Mouse (Mus musculus): ENCODE measurements around the gene Trpm7. TPM values are rescaled to one million over a fixed set of nuclear protein-coding genes. Genes with fewer than 3 reads are reported as not detected.
A peak's percentile ranks its signal among the peaks of the same experiment; 100 is the strongest.

The Trpm7 gene
- total RNA-seq, 1 experiment from 2014 or later, result 54.7 TPM

GRCm38 (mm10) chr2:126816644-126817347, 59.2 kb downstream of the Trpm7 start:
- no peak for DNase-seq

- no peak for DNase-seq
These were observed 60.2 kb downstream of the Trpm7 start for GRCm38 (mm10) chr2:126815822-126816221.

- no peak for DNase-seq
These were observed 74.0 kb downstream of the Trpm7 start for GRCm38 (mm10) chr2:126801980-126802379.

GRCm38 (mm10) chr2:126798455-126798854, 77.6 kb downstream of the Trpm7 start:
- no peak for DNase-seq

- DNase-seq, result no peak
These were observed 80.3 kb downstream of the Trpm7 start for GRCm38 (mm10) chr2:126795708-126796107.

- DNase-seq, result no peak
These were observed 83.4 kb downstream of the Trpm7 start for GRCm38 (mm10) chr2:126792611-126793010.

GRCm38 (mm10) chr2:126787721-126788342, 88.2 kb downstream of the Trpm7 start:
- no peak for DNase-seq

- DNase-seq, result no peak
These were observed 92.7 kb downstream of the Trpm7 start, which contains the start of gene Usp50 for GRCm38 (mm10) chr2:126783370-126783769. Usp50 (minus strand) TSS chr2:126783470.

- DNase-seq, result peak; percentile 40
These were observed 93.6 kb downstream of the Trpm7 start for GRCm38 (mm10) chr2:126782433-126782832.

- no peak for DNase-seq
These were observed 94.6 kb downstream of the Trpm7 start for GRCm38 (mm10) chr2:126781478-126781877.

GRCm38 (mm10) chr2:126780286-126780685, 95.7 kb downstream of the Trpm7 start:
- no peak for DNase-seq

GRCm38 (mm10) chr2:126778806-126779205, 97.2 kb downstream of the Trpm7 start:
- no peak for DNase-seq

GRCm38 (mm10) chr2:126776416-126776815, 99.6 kb downstream of the Trpm7 start:
- DNase-seq, result no peak

- no peak for DNase-seq
These were observed 100.1 kb downstream of the Trpm7 start for GRCm38 (mm10) chr2:126775951-126776350.

GRCm38 (mm10) chr2:126772217-126772616, 103.8 kb downstream of the Trpm7 start:
- no peak for DNase-seq

GRCm38 (mm10) chr2:126769431-126770181, 106.4 kb downstream of the Trpm7 start:
- no peak for DNase-seq

- no peak for DNase-seq
These were observed 107.8 kb downstream of the Trpm7 start for GRCm38 (mm10) chr2:126768194-126768593.

- DNase-seq, result no peak
These were observed 108.4 kb downstream of the Trpm7 start for GRCm38 (mm10) chr2:126767599-126767998.

- no peak for DNase-seq
These were observed 110.0 kb downstream of the Trpm7 start for GRCm38 (mm10) chr2:126765867-126766582.

- DNase-seq, result no peak
These were observed 116.7 kb downstream of the Trpm7 start for GRCm38 (mm10) chr2:126759351-126759750.

- DNase-seq, result no peak
These were observed 120.4 kb downstream of the Trpm7 start for GRCm38 (mm10) chr2:126755664-126756063.

GRCm38 (mm10) chr2:126743389-126743788, 132.6 kb downstream of the Trpm7 start:
- no peak for DNase-seq
